Mouse (Mus musculus) heart, embryonic 16.5 days (tissue): ENCODE measurements around the gene Plekhm3. TPM values are rescaled to one million over a fixed set of nuclear protein-coding genes. Genes with fewer than 3 reads are reported as not detected.
A peak's percentile ranks its signal among the peaks of the same experiment; 100 is the strongest.

Experiments
- ATAC-seq: fragments of 200-750 bp; cut with Nextera tagmentation; replicated peaks from 2 replicates; pipeline ENCODE4 v1.8.0; 2017; ENCODE audit warnings: moderate number of reproducible peaks; ENCODE audit not compliant: insufficient read depth, low FRiP score; ENCODE audit errors: extremely low read depth
- H3K27ac ChIP-seq: fragments of 300-500 bp; sonication (generic); 2 replicates; pipeline ENCODE4 v1.5.1; 2014; ENCODE audit warnings: mild to moderate bottlenecking, low read length, control low read depth, moderate library complexity
- H3K27me3 ChIP-seq: fragments of 300-500 bp; sonication (generic); 2 replicates; pipeline ENCODE4 v1.6.1; 2014; ENCODE audit warnings: low read length, mixed read lengths; ENCODE audit not compliant: control insufficient read depth, insufficient read depth
- H3K36me3 ChIP-seq: fragments of 300-500 bp; sonication (generic); 2 replicates; pipeline ENCODE4 v1.6.1; 2014; ENCODE audit not compliant: control insufficient read depth, insufficient read depth
- H3K4me1 ChIP-seq: fragments of 300-500 bp; sonication (generic); 2 replicates; pipeline ENCODE4 v1.6.1; 2014; ENCODE audit warnings: low read length, mixed read lengths; ENCODE audit not compliant: control insufficient read depth, insufficient read depth
- H3K4me2 ChIP-seq: fragments of 300-500 bp; sonication (generic); 2 replicates; pipeline ENCODE4 v1.6.1; 2014; ENCODE audit warnings: low read depth, mild to moderate bottlenecking, control low read depth, low read length
- H3K4me3 ChIP-seq: fragments of 300-500 bp; sonication (generic); 2 replicates; pipeline ENCODE4 v1.5.1; 2014; ENCODE audit warnings: mild to moderate bottlenecking, control low read depth, low read length
- H3K9ac ChIP-seq: fragments of 300-500 bp; sonication (generic); 2 replicates; pipeline ENCODE4 v1.6.1; 2014; ENCODE audit warnings: low read length, control low read depth
- H3K9me3 ChIP-seq: fragments of 300-500 bp; sonication (generic); replicated peaks from 2 replicates; pipeline ENCODE4 v1.6.1; 2016; ENCODE audit warnings: low read length; ENCODE audit not compliant: control insufficient read depth
- WGBS: fragments of 180-500 bp; shearing (Covaris S2); extraction: QIAGEN DNeasy Blood & Tissue Kit; methylation state at CpG from one replicate; pipeline ENCODE4 v1.1.7; 2014; 5-methylcytosine and 5-hydroxymethylcytosine counted together
- polyA plus RNA-seq: library from polyadenylated mRNA; unstranded; fragments of >200 nt; fragmentation: Nextera tagmentation; extraction: Ambion mirVana; gene quantifications from 2 replicates; pipeline ENCODE4 v1.2.1, GENCODE M21; 2015

Plekhm3 gene
- polyA plus RNA-seq, 1 experiment from 2014 or later: 7.2 TPM

DNA sequence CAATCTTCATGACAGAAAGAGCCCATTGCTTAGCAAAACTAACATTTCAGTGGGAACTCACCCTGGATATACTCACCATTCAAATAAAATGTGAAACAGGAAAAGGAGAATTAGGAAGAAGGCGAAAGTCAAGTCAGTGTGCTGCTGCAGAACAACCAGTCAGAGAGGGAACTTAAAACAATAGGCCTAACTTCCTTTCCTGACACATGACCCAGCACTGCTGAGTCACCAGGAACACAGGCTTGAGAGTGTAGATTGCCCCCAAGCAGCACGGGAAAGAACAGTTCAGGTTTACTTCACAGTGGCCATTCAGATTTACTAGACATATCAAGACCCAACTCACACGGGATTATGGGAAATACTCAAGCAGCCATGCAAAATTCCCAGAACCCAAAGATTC lies 80.3 kb downstream of the Plekhm3 start:
- WGBS: 51% methylated on average over 3 of the region's 3 CpGs
- peak; percentile 71 for ATAC-seq
- H3K9me3 ChIP-seq: no peaks in the 10 kb centered on the region
- no peak overlapping the region for H3K4me2 ChIP-seq
- H3K4me1 ChIP-seq: peaks cover 18% of the 10 kb centered on the region
- no peak overlapping the region for H3K4me3 ChIP-seq
- peak overlapping the region; percentile 70 for H3K27ac ChIP-seq
- H3K9ac ChIP-seq: no peak overlapping the region
- H3K36me3 ChIP-seq: no peaks in the 10 kb centered on the region
- no peaks in the 10 kb centered on the region for H3K27me3 ChIP-seq

- H3K4me3 ChIP-seq: no peak overlapping the region
- no peaks in the 10 kb centered on the region for H3K27me3 ChIP-seq
- H3K4me1 ChIP-seq: peaks cover 18% of the 10 kb centered on the region
- 65% methylated on average over 5 of the region's 5 CpGs for WGBS
- H3K27ac ChIP-seq: peak overlapping the region; percentile 70
- H3K9ac ChIP-seq: no peak overlapping the region
- H3K36me3 ChIP-seq: no peaks in the 10 kb centered on the region
- no peak for ATAC-seq
- H3K9me3 ChIP-seq: no peaks in the 10 kb centered on the region
- no peak overlapping the region for H3K4me2 ChIP-seq
Measured at GRCm38 (mm10) chr1:64875712-64876111, 80.9 kb downstream of the Plekhm3 start.

- ATAC-seq: no peak
- no peak overlapping the region for H3K4me3 ChIP-seq
- 84% methylated on average over 1 of the region's 1 CpGs for WGBS
- H3K4me2 ChIP-seq: no peak overlapping the region
- no peak overlapping the region for H3K9ac ChIP-seq
- H3K27me3 ChIP-seq: no peaks in the 10 kb centered on the region
- peaks cover 18% of the 10 kb centered on the region for H3K4me1 ChIP-seq
- H3K27ac ChIP-seq: peak overlapping the region; percentile 70; the same call in 1 of the 2 replicates
- H3K9me3 ChIP-seq: no peaks in the 10 kb centered on the region
- H3K36me3 ChIP-seq: no peaks in the 10 kb centered on the region
Measured at GRCm38 (mm10) chr1:64875156-64875555, 81.5 kb downstream of the Plekhm3 start.

- Histone ChIP-seq H3K4me3 (no peak overlapping the region), H3K27ac (no peak overlapping the region), H3K4me1 (peaks cover 14% of the 10 kb centered on the region), H3K9me3 (no peaks in the 10 kb centered on the region), H3K36me3 (no peaks in the 10 kb centered on the region), H3K9ac (no peak overlapping the region), H3K4me2 (no peak overlapping the region), H3K27me3 (no peaks in the 10 kb centered on the region)
- ATAC-seq: no peak; the same call in 1 of the 2 replicates
- 80% methylated on average over 5 of the region's 5 CpGs for WGBS
Measured at GRCm38 (mm10) chr1:64871956-64872355, 84.7 kb downstream of the Plekhm3 start.

DNA sequence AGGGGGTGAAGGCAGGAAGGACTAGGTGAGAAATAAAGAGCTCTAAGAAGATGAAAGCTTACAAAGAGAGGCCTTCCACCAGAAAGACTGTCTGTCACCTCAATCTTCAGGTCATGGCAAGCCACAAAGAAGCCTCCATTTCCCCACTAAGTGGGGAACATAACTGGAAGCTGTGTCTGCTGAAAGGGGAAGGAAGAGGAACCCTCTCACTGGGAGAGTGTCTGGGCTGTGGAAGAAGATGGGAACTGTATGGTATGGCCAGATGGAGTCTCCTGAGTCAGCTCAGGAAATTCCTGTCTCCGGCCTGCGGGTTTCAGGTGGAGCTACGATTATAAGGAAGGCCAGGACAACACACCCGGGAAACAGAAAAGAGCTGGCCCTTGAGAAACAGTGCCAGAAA lies 88.9 kb downstream of the Plekhm3 start:
- H3K9me3 ChIP-seq: no peaks in the 10 kb centered on the region
- H3K27me3 ChIP-seq: no peaks in the 10 kb centered on the region
- peaks cover 2% of the 10 kb centered on the region; the same call in 1 of the 2 replicates for H3K4me1 ChIP-seq
- H3K36me3 ChIP-seq: no peaks in the 10 kb centered on the region
- H3K27ac ChIP-seq: no peak overlapping the region
- no peak overlapping the region for H3K4me3 ChIP-seq
- H3K4me2 ChIP-seq: no peak overlapping the region
- H3K9ac ChIP-seq: no peak overlapping the region
- ATAC-seq: no peak
- WGBS: 43% methylated on average over 4 of the region's 4 CpGs

DNA sequence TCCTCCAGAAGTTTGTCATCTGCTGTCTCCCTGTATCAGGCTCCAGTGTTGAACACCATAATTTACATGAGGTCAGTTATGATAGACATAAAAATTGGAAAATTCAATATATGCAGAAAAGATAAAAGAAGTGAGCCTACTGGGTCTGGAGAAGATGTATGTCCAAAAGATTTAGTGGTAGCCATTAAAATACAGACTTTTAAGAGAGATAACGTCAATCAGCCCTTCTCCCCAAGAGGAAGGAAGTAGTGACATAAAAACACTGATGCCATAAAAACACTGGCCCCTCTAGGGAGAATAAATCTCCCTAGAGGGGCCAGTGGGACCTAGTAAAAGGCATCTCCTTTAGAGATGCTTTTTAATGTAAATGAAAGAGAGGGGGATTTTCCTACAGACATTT lies 90.5 kb downstream of the Plekhm3 start:
- 57% methylated on average over 1 of the region's 1 CpGs for WGBS

DNA sequence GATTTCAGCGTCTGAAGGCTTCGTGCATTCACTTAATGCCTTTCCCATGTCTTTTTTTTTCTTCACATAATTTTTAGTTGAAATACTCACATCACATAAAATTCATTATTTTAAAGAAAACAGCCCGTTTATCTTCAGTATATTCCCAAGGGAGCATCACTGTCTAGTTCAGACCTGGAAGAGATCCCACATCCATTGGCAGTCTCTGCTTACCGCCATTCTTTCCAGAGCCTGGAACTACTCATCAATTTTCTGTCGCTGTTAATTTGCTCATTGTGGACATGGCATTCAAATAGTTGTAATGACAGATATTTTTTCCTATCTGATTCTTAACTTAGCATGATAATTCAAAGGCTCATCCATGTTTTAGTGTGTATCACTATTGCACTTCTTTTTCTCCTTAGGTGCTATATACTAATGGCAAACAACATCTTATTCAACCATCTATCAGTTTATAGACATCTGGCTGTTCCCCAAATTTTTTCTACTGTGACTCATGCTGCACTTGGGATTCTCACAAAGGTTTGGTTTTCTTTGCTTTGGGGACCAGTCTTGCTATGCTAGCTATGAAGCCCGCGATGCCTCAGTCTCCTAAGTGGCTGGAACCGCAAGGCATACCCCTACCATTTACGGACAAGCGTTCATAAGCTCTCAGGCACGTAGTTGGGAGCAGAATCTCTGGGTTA lies 96.2 kb downstream of the Plekhm3 start:
- Histone ChIP-seq H3K9me3 (no peaks in the 10 kb centered on the region), H3K27ac (no peak overlapping the region), H3K36me3 (no peaks in the 10 kb centered on the region), H3K27me3 (no peaks in the 10 kb centered on the region), H3K9ac (no peak overlapping the region), H3K4me2 (no peak overlapping the region), H3K4me1 (no peaks in the 10 kb centered on the region), H3K4me3 (no peak overlapping the region)
- no peak for ATAC-seq
- 84% methylated on average over 11 of the region's 11 CpGs for WGBS

More for the DNA sequence above, 90.5 kb downstream of the Plekhm3 start:
- peaks cover 2% of the 10 kb centered on the region; the same call in 1 of the 2 replicates for H3K4me1 ChIP-seq
- H3K27me3 ChIP-seq: no peaks in the 10 kb centered on the region
- H3K27ac ChIP-seq: no peak overlapping the region
- H3K4me3 ChIP-seq: no peak overlapping the region
- H3K9me3 ChIP-seq: no peaks in the 10 kb centered on the region
- H3K36me3 ChIP-seq: no peaks in the 10 kb centered on the region
- no peak for ATAC-seq
- H3K9ac ChIP-seq: no peak overlapping the region
- H3K4me2 ChIP-seq: no peak overlapping the region

DNA sequence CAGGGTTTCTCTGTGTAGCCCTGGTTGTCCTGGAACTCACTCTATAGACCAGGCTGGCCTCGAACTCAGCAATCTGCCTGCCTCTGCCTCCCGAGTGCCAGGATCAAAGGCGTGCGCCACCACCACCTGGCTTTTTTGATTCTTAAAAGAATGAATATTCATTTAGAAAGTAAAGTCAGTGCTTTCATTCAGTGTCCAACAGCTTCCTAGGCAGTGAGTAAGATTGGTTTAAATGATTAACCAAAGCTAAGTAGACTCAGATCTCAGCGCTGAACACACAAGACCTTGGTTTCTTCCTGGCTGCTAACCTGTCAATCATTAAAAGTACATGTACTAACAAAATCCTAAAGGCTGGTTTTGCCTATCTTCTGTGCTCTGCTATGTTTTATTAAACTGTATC lies 96.8 kb downstream of the Plekhm3 start:
- H3K4me3 ChIP-seq: no peak overlapping the region
- ATAC-seq: no peak
- H3K9me3 ChIP-seq: no peaks in the 10 kb centered on the region
- no peaks in the 10 kb centered on the region for H3K4me1 ChIP-seq
- 91% methylated on average over 5 of the region's 5 CpGs for WGBS
- no peak overlapping the region for H3K9ac ChIP-seq
- H3K4me2 ChIP-seq: no peak overlapping the region
- no peaks in the 10 kb centered on the region for H3K36me3 ChIP-seq
- H3K27ac ChIP-seq: no peak overlapping the region
- H3K27me3 ChIP-seq: no peaks in the 10 kb centered on the region

DNA sequence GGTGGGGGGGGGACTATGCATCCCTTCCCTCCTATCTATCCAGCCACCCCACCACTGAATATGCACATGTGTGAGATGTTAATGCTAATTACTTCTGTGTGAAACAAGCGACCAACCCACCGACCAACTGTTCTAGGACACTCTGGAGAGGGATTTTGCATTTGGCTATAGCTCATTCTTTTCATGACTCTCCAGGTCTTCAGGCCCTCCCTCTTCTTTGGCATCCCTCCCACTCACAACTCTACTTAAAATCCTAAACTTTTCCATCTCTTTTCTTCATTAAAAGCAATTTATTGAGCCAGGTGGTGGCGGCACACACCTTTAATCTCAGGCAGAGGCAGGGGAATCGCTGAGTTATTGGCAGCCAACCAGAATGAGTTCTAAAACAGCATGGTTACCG lies 101.8 kb downstream of the Plekhm3 start:
- Histone ChIP-seq H3K9me3 (no peaks in the 10 kb centered on the region), H3K27me3 (no peaks in the 10 kb centered on the region), H3K4me2 (no peak overlapping the region), H3K4me1 (peaks cover 13% of the 10 kb centered on the region), H3K9ac (no peak overlapping the region), H3K4me3 (no peak overlapping the region), H3K36me3 (no peaks in the 10 kb centered on the region), H3K27ac (no peak overlapping the region)
- 76% methylated on average over 5 of the region's 5 CpGs for WGBS
- no peak for ATAC-seq
